Mouse (Mus musculus): ENCODE measurements around the gene Zbtb38.

Gene Zbtb38

DNA sequence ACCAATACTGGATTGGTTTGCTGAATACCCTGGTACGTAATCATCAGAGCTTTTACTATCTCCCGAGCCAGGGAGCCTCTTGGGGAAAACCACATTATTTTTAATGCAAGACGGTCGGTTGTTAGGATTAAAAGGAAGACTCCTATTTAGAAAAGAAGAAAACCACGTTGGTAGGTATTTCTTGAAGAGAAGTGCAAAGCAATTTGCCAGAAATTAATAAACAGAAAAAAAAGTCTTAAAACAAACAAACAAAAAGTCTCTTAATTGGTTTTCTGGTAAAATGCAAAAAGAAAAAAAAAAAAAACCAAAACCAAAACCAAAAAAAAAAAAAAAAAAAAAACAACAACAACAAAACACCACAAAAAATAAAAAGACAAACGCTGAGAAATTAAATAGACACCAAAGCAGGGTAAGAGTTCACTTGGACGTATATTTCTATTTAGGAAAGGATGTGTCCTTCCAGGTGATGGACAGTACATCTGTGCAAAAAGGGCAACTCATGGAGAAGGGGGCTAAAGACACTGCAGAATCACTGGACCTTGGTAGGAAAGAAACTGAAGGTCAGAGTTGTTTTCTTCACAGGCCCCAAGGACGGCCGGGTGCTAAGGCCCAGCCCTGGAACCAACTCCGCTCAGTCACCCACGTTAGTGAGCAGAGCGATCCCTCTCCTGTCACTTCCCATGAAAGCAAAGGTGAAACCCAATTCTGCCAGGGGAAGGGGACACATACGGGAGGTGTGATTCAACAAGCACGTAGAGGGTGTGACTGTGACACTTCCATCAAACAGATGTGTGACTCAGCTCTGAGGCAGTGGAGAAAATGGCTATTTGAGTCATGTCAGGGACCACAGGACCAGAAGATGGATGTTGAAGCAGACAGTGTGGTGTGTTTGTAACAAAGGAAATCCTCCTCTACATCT is 38.9 kb downstream of the Zbtb38 start:
- no peak for DNase-seq

- peak; percentile 46 for DNase-seq
Observed at GRCm38 (mm10) chr9:96712758-96713471, 39.7 kb downstream of the Zbtb38 start.

- no peak for DNase-seq
Observed at GRCm38 (mm10) chr9:96712045-96712444, 40.6 kb downstream of the Zbtb38 start.

GRCm38 (mm10) chr9:96710241-96710946 is 42.2 kb downstream of the Zbtb38 start:
- DNase-seq, result no peak

DNA sequence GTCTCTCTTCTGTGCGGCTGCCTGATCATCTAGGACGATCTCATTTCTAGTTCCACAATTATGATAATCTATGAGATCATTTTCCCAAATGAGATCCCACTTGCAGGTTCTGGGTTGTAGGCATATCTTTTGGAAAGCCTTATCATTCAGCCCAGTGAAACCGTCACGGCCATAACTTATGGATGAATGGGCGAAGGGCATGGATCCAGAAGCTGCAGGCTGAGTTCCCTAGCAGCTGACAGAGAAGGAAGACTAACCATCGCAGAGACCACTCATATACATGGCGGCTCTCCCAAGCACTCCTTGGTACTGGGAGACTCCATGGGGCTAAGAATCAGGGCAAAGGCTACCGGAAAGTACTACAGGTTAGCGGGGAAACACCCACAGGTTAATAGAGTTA is 43.7 kb downstream of the Zbtb38 start:
- DNase-seq, result no peak

DNA sequence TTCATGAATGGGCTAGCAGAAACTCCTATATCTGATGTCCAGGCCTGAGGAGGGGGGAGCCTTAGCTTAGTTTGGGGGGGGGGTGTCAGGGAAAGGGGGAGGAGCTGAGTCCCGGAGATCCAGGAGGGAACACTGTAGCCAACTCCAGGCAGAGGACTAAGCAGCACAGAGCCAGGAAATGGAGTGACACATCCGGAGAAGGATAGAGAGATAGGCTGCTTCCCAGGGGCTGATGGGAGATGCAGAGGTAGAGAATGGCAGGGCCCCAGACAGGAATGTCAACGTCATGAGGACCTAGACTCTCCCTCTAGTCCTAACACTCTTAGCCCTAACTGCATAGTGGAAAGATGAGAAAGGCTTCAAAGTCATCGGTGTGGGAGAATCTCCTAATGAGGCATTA is 44.7 kb downstream of the Zbtb38 start:
- no peak for DNase-seq

- DNase-seq, result peak; percentile 63
Observed at GRCm38 (mm10) chr9:96705576-96706285, 46.9 kb downstream of the Zbtb38 start.

DNA sequence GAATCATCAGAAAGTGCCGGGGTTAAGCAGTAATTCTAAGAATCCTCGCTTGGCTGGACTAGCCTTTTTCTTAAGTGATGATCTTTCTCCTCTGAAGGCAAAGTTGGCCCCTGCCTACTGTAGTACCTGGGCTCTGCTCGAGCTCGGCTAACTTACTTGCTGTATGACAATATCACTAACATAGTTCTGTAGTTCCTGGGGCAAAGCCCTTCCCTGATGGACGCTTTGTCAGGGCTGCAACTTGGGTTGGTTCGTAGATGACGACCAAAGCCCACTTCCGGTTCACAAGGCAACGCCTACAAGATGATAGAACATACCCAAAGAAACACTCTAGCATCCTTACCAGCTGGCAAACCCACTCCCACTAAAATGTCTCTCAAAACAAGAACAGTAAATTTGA is 47.7 kb downstream of the Zbtb38 start:
- DNase-seq, result no peak

DNA sequence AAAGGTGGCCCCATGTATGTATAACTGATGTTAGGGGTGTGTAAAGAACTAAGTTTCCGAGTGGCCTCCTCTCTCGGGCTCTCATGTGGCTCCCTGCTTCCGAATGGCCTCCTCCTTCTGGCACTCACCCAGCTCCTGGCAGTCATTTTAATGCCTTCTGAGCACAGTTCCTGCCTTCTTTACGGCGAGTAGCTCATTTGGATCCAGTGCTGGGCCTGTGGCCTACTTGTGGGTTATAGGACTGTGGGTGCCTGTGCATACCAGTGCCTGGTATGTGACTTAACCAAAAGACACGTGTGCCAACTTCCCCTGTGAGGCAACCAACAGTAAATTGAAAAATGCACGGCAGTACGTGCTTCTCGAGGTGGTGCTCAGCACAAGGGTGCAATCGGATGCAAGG is 50.7 kb downstream of the Zbtb38 start:
- no peak for DNase-seq

DNA sequence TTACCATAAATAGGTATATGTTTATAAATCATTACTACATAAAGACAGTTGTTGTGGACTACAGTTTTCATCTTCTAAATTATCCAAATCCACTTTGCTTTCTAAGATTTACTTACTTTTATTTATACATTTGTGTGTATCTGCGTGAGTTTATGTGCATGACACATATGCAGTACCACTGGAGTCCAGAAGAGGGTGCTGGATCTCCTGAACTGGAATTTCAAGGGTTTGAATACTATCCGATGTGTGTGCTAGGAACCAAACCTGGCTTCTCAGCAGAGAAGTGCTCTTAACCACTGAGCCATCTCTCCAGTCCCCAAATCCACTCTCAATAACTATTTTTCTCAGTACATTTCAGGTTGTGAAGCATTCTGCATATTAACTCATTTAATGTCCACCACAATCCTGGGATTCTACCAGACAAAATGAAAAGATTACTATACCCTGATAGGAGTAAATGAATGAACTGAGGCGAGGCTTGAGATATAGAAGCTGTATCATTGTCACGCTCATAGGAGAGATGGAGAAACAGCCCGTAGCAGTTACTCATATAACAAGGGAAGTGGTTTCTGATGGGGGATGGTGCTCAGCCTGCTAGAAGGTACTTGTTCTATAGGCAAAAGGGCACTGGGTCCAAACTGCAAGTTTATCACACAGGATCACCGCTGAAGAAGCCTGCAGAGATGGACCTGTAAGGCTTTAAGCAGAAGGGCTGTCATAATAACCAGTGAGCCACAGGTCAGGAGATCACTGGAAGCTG is 53.2 kb downstream of the Zbtb38 start:
- no peak for DNase-seq

DNA sequence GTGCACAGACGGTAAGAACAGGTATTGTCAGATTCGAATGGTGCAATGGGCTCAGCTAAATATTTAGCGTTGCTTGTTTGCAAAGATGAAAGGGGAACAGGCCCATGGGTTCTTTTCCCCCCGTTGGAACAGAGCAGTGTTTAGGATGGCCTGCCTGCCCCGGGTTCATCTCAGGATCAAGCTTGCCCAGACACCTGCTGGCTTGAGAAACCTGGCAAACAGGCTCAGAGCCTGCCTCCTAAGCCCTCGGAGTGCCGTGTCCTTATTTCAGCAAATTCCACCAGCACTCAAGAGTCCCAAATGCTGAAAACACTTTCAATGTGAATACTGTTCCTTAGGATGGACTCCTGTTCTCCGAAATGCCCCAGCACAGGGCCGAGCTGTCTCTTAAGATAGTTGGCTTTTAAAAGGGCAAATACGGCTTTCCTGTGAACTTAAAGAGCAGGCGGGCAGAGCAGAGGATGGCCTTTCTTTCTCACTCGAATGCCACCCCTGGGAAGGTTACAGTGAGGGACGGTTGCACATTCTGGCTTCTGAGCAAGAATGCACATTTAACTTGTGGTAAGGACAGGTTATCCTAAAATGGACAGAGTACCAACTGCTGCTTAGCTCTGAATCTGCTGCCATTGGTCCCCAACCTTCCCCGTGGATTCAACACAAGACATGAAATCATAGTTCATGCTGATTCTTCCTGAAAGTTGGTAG is 55.7 kb downstream of the Zbtb38 start:
- no peak for DNase-seq

GRCm38 (mm10) chr9:96696141-96696561 is 56.5 kb downstream of the Zbtb38 start:
- peak; percentile 90 for DNase-seq

DNA sequence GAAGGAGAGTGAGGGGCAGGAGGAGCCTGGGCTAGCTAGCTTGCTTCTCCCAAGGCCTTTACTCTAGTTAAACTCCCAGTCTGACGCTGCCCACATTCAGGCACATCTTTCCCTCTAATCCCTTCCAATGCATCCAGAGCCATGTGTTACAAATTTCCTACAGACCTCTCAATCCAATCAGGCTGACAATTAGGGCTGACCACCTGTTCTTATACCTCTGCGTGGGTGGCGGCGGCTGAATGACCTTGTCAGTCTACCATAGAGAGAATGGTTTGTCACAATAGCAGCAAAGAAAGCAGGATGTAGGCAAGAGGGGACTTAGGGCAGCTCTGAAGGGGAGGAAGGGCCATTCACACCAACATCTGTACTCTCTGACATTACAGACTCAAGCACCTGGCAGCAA is 62.2 kb downstream of the Zbtb38 start:
- DNase-seq, result no peak

DNA sequence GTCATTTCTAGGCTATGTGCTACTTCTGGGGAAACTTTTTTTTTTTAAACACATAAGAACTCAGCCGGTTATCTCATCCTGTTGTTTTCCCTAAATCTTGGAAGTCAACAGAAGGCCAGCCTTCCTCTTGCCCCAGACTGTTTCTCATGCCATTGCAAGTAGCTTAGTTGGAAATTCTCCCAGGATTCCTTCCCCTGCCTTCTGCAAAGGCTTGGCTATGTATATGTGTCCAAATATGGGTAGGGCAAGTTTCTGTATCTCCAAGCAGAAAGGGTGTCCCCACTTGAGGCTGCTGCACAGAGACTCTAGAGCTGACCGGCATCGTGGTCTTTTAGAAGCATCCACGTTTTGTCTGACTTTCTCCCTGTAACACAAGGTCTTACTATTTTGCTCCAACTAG is 63.6 kb downstream of the Zbtb38 start:
- no peak for DNase-seq

GRCm38 (mm10) chr9:96688194-96688875 is 64.3 kb downstream of the Zbtb38 start:
- no peak for DNase-seq

GRCm38 (mm10) chr9:96687591-96688186 is 64.9 kb downstream of the Zbtb38 start:
- DNase-seq, result no peak

DNA sequence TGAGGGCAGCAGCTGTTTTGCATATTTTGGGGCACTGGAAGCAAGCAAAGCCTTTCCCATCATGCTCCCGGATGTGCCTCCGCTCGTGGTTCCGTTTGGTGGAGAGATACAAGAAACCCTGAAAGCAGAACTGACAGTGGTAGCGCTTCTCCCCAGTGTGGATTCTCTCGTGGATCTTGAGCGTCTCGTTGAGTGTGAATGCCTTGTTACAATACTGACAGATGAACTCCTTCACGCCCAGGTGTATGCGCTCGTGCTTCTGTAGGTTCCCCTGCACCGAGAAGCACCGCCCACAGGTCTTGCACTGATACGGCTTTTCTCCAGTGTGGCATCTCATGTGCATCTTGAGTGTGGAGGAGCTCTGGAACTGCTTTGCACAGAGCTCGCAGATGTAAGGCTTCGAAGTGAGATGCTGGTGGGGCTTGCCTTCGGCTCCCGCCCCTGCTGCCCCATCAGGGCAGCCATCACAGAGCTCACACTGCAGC is 67.0 kb downstream of the Zbtb38 start:
- peak; percentile 56 for DNase-seq

GRCm38 (mm10) chr9:96684866-96685599 is 67.6 kb downstream of the Zbtb38 start:
- DNase-seq, result no peak

DNA sequence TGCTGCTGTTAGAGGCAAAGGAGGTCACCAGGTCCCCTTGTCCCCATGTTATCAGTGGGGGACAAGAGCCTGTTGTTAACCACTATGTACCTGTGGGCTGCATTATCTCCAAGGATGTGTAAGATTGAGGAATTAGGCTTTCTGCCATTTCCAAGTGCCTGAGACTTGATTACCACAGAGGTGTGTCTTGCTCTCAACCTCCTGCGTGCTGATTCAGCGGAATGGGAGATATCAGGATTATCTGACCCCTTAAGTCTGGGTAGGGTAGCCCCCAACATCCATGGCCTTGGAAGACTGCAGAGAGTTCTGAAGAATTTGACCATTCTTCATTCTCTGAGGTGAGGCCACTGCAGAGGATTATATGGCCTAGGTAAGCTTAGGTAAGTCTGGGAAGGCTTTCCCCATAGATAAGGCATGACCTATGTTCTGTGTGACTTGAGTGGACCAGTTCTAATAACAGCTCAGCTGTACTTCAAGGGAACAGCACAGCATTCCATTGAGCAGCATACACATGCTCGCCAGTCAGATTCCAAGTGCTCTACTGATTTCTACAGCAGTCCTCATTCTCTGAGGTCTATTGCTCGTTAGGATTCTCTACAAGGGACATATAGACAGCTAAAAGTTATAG is 68.4 kb downstream of the Zbtb38 start:
- DNase-seq, result no peak

All from right cerebral cortex, adult 18-20 months (tissue).